Mouse (Mus musculus): ENCODE data around the gene 1600014C10Rik. TPM values are rescaled to one million over a fixed set of nuclear protein-coding genes. Genes with fewer than 3 reads are reported as not detected.

Gene 1600014C10Rik
- total RNA-seq, 2 experiments from 2014 or later = 34.2 to 43.7 TPM

Other genes with a start within 250 kb of the 1600014C10Rik start
- gene Uri1, start 159.7 kb upstream of the 1600014C10Rik start, total RNA-seq (2021) = 10 to 100 TPM; 42.2 to 66.2 TPM
- gene Ccne1, start 75.7 kb upstream of the 1600014C10Rik start, total RNA-seq (2021) = 1 to 10 TPM; 4.5 to 8.5 TPM
- gene Plekhf1, start 44.8 kb downstream of the 1600014C10Rik start, total RNA-seq (2021) = 1 to 10 TPM; 2.6 to 4.2 TPM
- gene Pop4, start 88.2 kb downstream of the 1600014C10Rik start, total RNA-seq (2021) = 10 to 100 TPM; 29.3 to 53.6 TPM